Mouse (Mus musculus) hindbrain, embryonic 10.5 days (tissue): Measurements from ENCODE around the gene Igtp. TPM values are rescaled to one million over a fixed set of nuclear protein-coding genes. Genes with fewer than 3 reads are reported as not detected.

ENCODE experiments used
- DNase-seq: peaks from one replicate; pipeline ENCODE4 v3.0.0-alpha.2; 2017; ENCODE audit warnings: low spot score
- H3K27ac ChIP-seq: fragments of 300-500 bp; sonication (generic); 2 replicates; pipeline ENCODE4 v1.5.1; 2016; ENCODE audit warnings: mild to moderate bottlenecking, moderate library complexity
- H3K27me3 ChIP-seq: fragments of 300-500 bp; sonication (generic); 2 replicates; pipeline ENCODE4 v1.6.1; 2016; ENCODE audit warnings: mild to moderate bottlenecking; ENCODE audit not compliant: poor library complexity, insufficient read depth, severe bottlenecking
- H3K36me3 ChIP-seq: fragments of 300-500 bp; sonication (generic); 2 replicates; pipeline ENCODE4 v1.6.1; 2016; ENCODE audit warnings: mild to moderate bottlenecking, moderate library complexity
- H3K4me1 ChIP-seq: fragments of 300-500 bp; sonication (generic); replicated peaks from 2 replicates; pipeline ENCODE4 v1.6.1; 2016; ENCODE audit warnings: mild to moderate bottlenecking
- H3K4me3 ChIP-seq: fragments of 300-500 bp; sonication (generic); 2 replicates; pipeline ENCODE4 v1.5.1; 2016; ENCODE audit warnings: mild to moderate bottlenecking, moderate library complexity
- H3K9me3 ChIP-seq: fragments of 300-500 bp; sonication (generic); 2 replicates; pipeline ENCODE4 v1.6.1; 2016; ENCODE audit warnings: mild to moderate bottlenecking, moderate library complexity
- WGBS: fragments of 180-500 bp; shearing (Covaris S2); methylation state at CpG from one replicate; pipeline ENCODE4 v1.1.7; 2016; 5-methylcytosine and 5-hydroxymethylcytosine counted together
- polyA plus RNA-seq: library from polyadenylated mRNA; unstranded; fragments of >200 nt; fragmentation: Nextera tagmentation; extraction: Ambion mirVana; gene quantifications from 2 replicates; pipeline ENCODE4 v1.2.1, GENCODE M21; 2016

Gene Igtp
- polyA plus RNA-seq, 1 experiment from 2014 or later: 2.5 TPM

GRCm38 (mm10) chr11:58249203-58249981 lies 50.0 kb downstream of the Igtp start:
- no peak overlapping the region for H3K4me3 ChIP-seq
- DNase-seq: no peak
- H3K27me3 ChIP-seq: no peaks in the 10 kb centered on the region
- 86% methylated on average over 7 of the region's 7 CpGs for WGBS
- H3K4me1 ChIP-seq: no peaks in the 10 kb centered on the region
- H3K9me3 ChIP-seq: no peaks in the 10 kb centered on the region
- H3K27ac ChIP-seq: no peak overlapping the region
- H3K36me3 ChIP-seq: no peaks in the 10 kb centered on the region

- DNase-seq: no peak
- 86% methylated on average over 5 of the region's 5 CpGs for WGBS
These were observed 51.2 kb downstream of the Igtp start for GRCm38 (mm10) chr11:58250550-58250949.

GRCm38 (mm10) chr11:58254411-58254810 lies 55.1 kb downstream of the Igtp start:
- H3K9me3 ChIP-seq: no peaks in the 10 kb centered on the region
- H3K27ac ChIP-seq: no peak overlapping the region
- H3K27me3 ChIP-seq: no peaks in the 10 kb centered on the region
- no peak overlapping the region for H3K4me3 ChIP-seq
- no peaks in the 10 kb centered on the region for H3K4me1 ChIP-seq
- H3K36me3 ChIP-seq: no peaks in the 10 kb centered on the region
- DNase-seq: no peak
- 85% methylated on average over 3 of the region's 3 CpGs for WGBS

More at GRCm38 (mm10) chr11:58250550-58250949, 51.2 kb downstream of the Igtp start:
- H3K4me3 ChIP-seq: no peak overlapping the region
- no peaks in the 10 kb centered on the region for H3K4me1 ChIP-seq
- no peaks in the 10 kb centered on the region for H3K9me3 ChIP-seq
- no peak overlapping the region for H3K27ac ChIP-seq
- no peaks in the 10 kb centered on the region for H3K36me3 ChIP-seq
- no peaks in the 10 kb centered on the region for H3K27me3 ChIP-seq

Other genes starting within 250 kb of the Igtp start
- 14.0 and 15.6 TPM in 2 replicates for gene Larp1, start 190.5 kb upstream of the Igtp start, polyA plus RNA-seq
- 0.17 TPM in 1 of 2 replicates, not detected in the other for gene Gm12248, start 106.4 kb upstream of the Igtp start, polyA plus RNA-seq
- 103 and 106 TPM in 2 replicates for gene Cnot8, start 95.4 kb upstream of the Igtp start, polyA plus RNA-seq
- 27.0 and 31.8 TPM in 2 replicates for gene Gemin5, start 31.0 kb upstream of the Igtp start, polyA plus RNA-seq
- 140 TPM in 2 replicates for gene Mrpl22, start 27.9 kb upstream of the Igtp start, polyA plus RNA-seq
- 0.44 and 0.55 TPM in 2 replicates for gene Irgm2, start 62 bp downstream of the Igtp start, polyA plus RNA-seq
- gene 4930438A08Rik, start 75.2 kb downstream of the Igtp start, polyA plus RNA-seq: 0.12 and 0.14 TPM in 2 replicates
- gene Zfp692, start 107.5 kb downstream of the Igtp start, polyA plus RNA-seq: 24.2 and 28.2 TPM in 2 replicates
- 28.4 and 30.4 TPM in 2 replicates for gene Zfp672, start 130.8 kb downstream of the Igtp start, polyA plus RNA-seq
- 50.7 and 52.0 TPM in 2 replicates for gene Sh3bp5l, start 131.2 kb downstream of the Igtp start, polyA plus RNA-seq
- gene Lypd8, start 179.5 kb downstream of the Igtp start, polyA plus RNA-seq: not detected in 2 replicates
- not detected in 2 replicates for gene 1810065E05Rik, start 221.6 kb downstream of the Igtp start, polyA plus RNA-seq
- not detected in 2 replicates for gene Gm12253, start 233.0 kb downstream of the Igtp start, polyA plus RNA-seq